Mouse (Mus musculus): Measurements from ENCODE around the gene Gabarapl2. TPM values are rescaled to one million over a fixed set of nuclear protein-coding genes. Genes with fewer than 3 reads are reported as not detected.

Gene Gabarapl2
- polyA plus RNA-seq, 1 experiment, result 44.6 TPM

- Histone ChIP-seq H3ac (ENCODE audit: control insufficient read depth, insufficient read length, low read depth) (no peak overlapping the region), H3K79me3 (ENCODE audit: low read depth) (no peaks in the 10 kb centered on the region), H3K36me3 (ENCODE audit: control insufficient read depth, insufficient read depth) (no peaks in the 10 kb centered on the region), H3K4me3 (ENCODE audit: insufficient read depth, poor library complexity, severe bottlenecking) (no peak overlapping the region), H3K27me3 (ENCODE audit: control insufficient read depth, insufficient read depth, insufficient read length) (no peaks in the 10 kb centered on the region), H3K79me2 (ENCODE audit: control insufficient read depth, insufficient read depth) (no peaks in the 10 kb centered on the region)
- TF ChIP-seq CEBPB (IDR thresholded peaks at IDR 0.05; ENCODE audit: low read depth) (no peak), CTCF (IDR thresholded peaks at IDR 0.05; ENCODE audit: control insufficient read depth, insufficient read depth, insufficient read length) (no peak), USF1 (IDR thresholded peaks at IDR 0.05; ENCODE audit: low read depth) (no peak), FOSL1 (IDR thresholded peaks at IDR 0.05; ENCODE audit: insufficient read depth, low read length, poor library complexity, severe bottlenecking) (no peak), MYOD1 (IDR thresholded peaks at IDR 0.05; ENCODE audit: control insufficient read depth, insufficient read length, low read depth) (no peak), MYOG (IDR thresholded peaks at IDR 0.05; ENCODE audit: control insufficient read depth, extremely low read depth, insufficient read length) (no peak), MAX (IDR thresholded peaks at IDR 0.05) (no peak)
These were observed 22.6 kb downstream of the Gabarapl2 start for GRCm38 (mm10) chr8:111963091-111963490.

GRCm38 (mm10) chr8:111963546-111963945 lies 23.0 kb downstream of the Gabarapl2 start:
- no peak overlapping the region for H3ac ChIP-seq (ENCODE audit: control insufficient read depth, insufficient read length, low read depth)
- H3K36me3 ChIP-seq (ENCODE audit: control insufficient read depth, insufficient read depth), result peaks cover under 1% of the 10 kb centered on the region
- H3K27me3 ChIP-seq (ENCODE audit: control insufficient read depth, insufficient read depth, insufficient read length), result no peaks in the 10 kb centered on the region
- no peak for TF ChIP-seq MYOG (IDR thresholded peaks at IDR 0.05; ENCODE audit: control insufficient read depth, extremely low read depth, insufficient read length)
- no peak for TF ChIP-seq MYOD1 (IDR thresholded peaks at IDR 0.05; ENCODE audit: control insufficient read depth, insufficient read length, low read depth)
- no peak for TF ChIP-seq MAX (IDR thresholded peaks at IDR 0.05)
- no peaks in the 10 kb centered on the region for H3K79me3 ChIP-seq (ENCODE audit: low read depth)
- no peaks in the 10 kb centered on the region for H3K79me2 ChIP-seq (ENCODE audit: control insufficient read depth, insufficient read depth)
- no peak overlapping the region for H3K4me3 ChIP-seq (ENCODE audit: insufficient read depth, poor library complexity, severe bottlenecking)

- H3K27me3 ChIP-seq (ENCODE audit: control insufficient read depth, insufficient read depth, insufficient read length), result no peaks in the 10 kb centered on the region
- no peaks in the 10 kb centered on the region for H3K79me3 ChIP-seq (ENCODE audit: low read depth)
- H3K79me2 ChIP-seq (ENCODE audit: control insufficient read depth, insufficient read depth), result no peaks in the 10 kb centered on the region
- TF ChIP-seq CEBPB (IDR thresholded peaks at IDR 0.05; ENCODE audit: low read depth) (no peak), FOSL1 (IDR thresholded peaks at IDR 0.05; ENCODE audit: insufficient read depth, low read length, poor library complexity, severe bottlenecking) (no peak)
- no peak overlapping the region for H3ac ChIP-seq (ENCODE audit: control insufficient read depth, insufficient read length, low read depth)
- H3K36me3 ChIP-seq (ENCODE audit: control insufficient read depth, insufficient read depth), result peaks cover 6% of the 10 kb centered on the region
- H3K4me3 ChIP-seq (ENCODE audit: insufficient read depth, poor library complexity, severe bottlenecking), result no peak overlapping the region
These were observed 23.8 kb downstream of the Gabarapl2 start for GRCm38 (mm10) chr8:111964351-111964750.

- Histone ChIP-seq H3K36me3 (ENCODE audit: control insufficient read depth, insufficient read depth) (peaks cover 6% of the 10 kb centered on the region), H3ac (ENCODE audit: control insufficient read depth, insufficient read length, low read depth) (no peak overlapping the region), H3K79me3 (ENCODE audit: low read depth) (no peaks in the 10 kb centered on the region), H3K79me2 (ENCODE audit: control insufficient read depth, insufficient read depth) (no peaks in the 10 kb centered on the region), H3K27me3 (ENCODE audit: control insufficient read depth, insufficient read depth, insufficient read length) (no peaks in the 10 kb centered on the region), H3K4me3 (ENCODE audit: insufficient read depth, poor library complexity, severe bottlenecking) (no peak overlapping the region)
- TF ChIP-seq CEBPB (IDR thresholded peaks at IDR 0.05; ENCODE audit: low read depth) (no peak), MAX (IDR thresholded peaks at IDR 0.05) (no peak)
These were observed 24.5 kb downstream of the Gabarapl2 start for GRCm38 (mm10) chr8:111964849-111965561.

GRCm38 (mm10) chr8:111967246-111967870 lies 26.9 kb downstream of the Gabarapl2 start:
- H3K79me3 ChIP-seq (ENCODE audit: low read depth), result no peaks in the 10 kb centered on the region
- H3K4me3 ChIP-seq (ENCODE audit: insufficient read depth, poor library complexity, severe bottlenecking), result no peak overlapping the region
- H3ac ChIP-seq (ENCODE audit: control insufficient read depth, insufficient read length, low read depth), result no peak overlapping the region
- H3K27me3 ChIP-seq (ENCODE audit: control insufficient read depth, insufficient read depth, insufficient read length), result no peaks in the 10 kb centered on the region
- no peak for TF ChIP-seq CEBPB (IDR thresholded peaks at IDR 0.05; ENCODE audit: low read depth)
- no peak for TF ChIP-seq MYOD1 (IDR thresholded peaks at IDR 0.05; ENCODE audit: control insufficient read depth, insufficient read length, low read depth)
- no peak for TF ChIP-seq MAX (IDR thresholded peaks at IDR 0.05)
- TF ChIP-seq FOSL1 (IDR thresholded peaks at IDR 0.05; ENCODE audit: insufficient read depth, low read length, poor library complexity, severe bottlenecking), result no peak
- TF ChIP-seq MYOG (IDR thresholded peaks at IDR 0.05; ENCODE audit: control insufficient read depth, extremely low read depth, insufficient read length), result no peak
- TF ChIP-seq USF1 (IDR thresholded peaks at IDR 0.05; ENCODE audit: low read depth), result no peak
- TF ChIP-seq CTCF (IDR thresholded peaks at IDR 0.05; ENCODE audit: control insufficient read depth, insufficient read depth, insufficient read length), result no peak
- peaks cover 6% of the 10 kb centered on the region for H3K36me3 ChIP-seq (ENCODE audit: control insufficient read depth, insufficient read depth)
- H3K79me2 ChIP-seq (ENCODE audit: control insufficient read depth, insufficient read depth), result no peaks in the 10 kb centered on the region

GRCm38 (mm10) chr8:111968541-111968940 lies 28.0 kb downstream of the Gabarapl2 start:
- TF ChIP-seq USF1 (IDR thresholded peaks at IDR 0.05; ENCODE audit: low read depth) (no peak), CTCF (IDR thresholded peaks at IDR 0.05; ENCODE audit: control insufficient read depth, insufficient read depth, insufficient read length) (no peak), MAX (IDR thresholded peaks at IDR 0.05) (no peak), MYOG (IDR thresholded peaks at IDR 0.05; ENCODE audit: control insufficient read depth, extremely low read depth, insufficient read length) (no peak), FOSL1 (IDR thresholded peaks at IDR 0.05; ENCODE audit: insufficient read depth, low read length, poor library complexity, severe bottlenecking) (no peak), CEBPB (IDR thresholded peaks at IDR 0.05; ENCODE audit: low read depth) (no peak)
- H3K36me3 ChIP-seq (ENCODE audit: control insufficient read depth, insufficient read depth), result peaks cover 6% of the 10 kb centered on the region

More at GRCm38 (mm10) chr8:111968541-111968940, 28.0 kb downstream of the Gabarapl2 start:
- no peak overlapping the region for H3K4me3 ChIP-seq (ENCODE audit: insufficient read depth, poor library complexity, severe bottlenecking)
- H3K79me3 ChIP-seq (ENCODE audit: low read depth), result no peaks in the 10 kb centered on the region
- no peaks in the 10 kb centered on the region for H3K27me3 ChIP-seq (ENCODE audit: control insufficient read depth, insufficient read depth, insufficient read length)
- no peak overlapping the region for H3ac ChIP-seq (ENCODE audit: control insufficient read depth, insufficient read length, low read depth)
- no peaks in the 10 kb centered on the region for H3K79me2 ChIP-seq (ENCODE audit: control insufficient read depth, insufficient read depth)
